Mouse (Mus musculus): ENCODE data around the gene Nek1. TPM values are rescaled to one million over a fixed set of nuclear protein-coding genes. Genes with fewer than 3 reads are reported as not detected.

Gene Nek1
- polyA plus RNA-seq, 1 experiment from 2014 or later, result 21.1 TPM

DNA sequence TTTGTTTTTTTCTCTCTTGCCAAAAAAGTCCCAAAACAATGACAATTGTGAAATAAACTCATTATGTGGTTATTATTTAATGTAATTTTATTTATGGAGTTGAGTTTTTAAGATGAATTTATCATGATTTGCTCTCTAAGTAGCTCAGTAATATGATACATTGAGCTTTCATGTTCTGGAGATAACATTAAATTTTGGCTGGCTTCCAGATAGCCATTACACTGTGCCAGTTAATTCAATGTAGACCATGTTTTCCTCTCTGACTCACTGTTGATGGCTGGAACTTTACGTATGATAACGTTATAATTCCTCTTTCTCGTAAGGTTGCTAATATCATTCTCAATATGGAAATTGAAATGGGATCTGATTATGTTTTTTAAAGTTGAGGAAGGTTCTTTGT is 3.5 kb downstream of the Nek1 start:
- peaks cover 9% of the 10 kb centered on the region; the same call in 1 of the 2 replicates for H3K36me3 ChIP-seq (replicated peaks)
- H3K4me1 ChIP-seq, result peaks cover 14% of the 10 kb centered on the region
- WGBS, result 91% methylated on average over 3 of the region's 3 CpGs
- H3K27me3 ChIP-seq (replicated peaks; ENCODE audit: low read depth, poor library complexity, severe bottlenecking), result no peaks in the 10 kb centered on the region
- no peak overlapping the region for H3K27ac ChIP-seq (replicated peaks)
- H3K9me3 ChIP-seq, result peaks cover 7% of the 10 kb centered on the region; the same call in 1 of the 2 replicates
- no peak for DNase-seq (ENCODE audit: low spot score)
- no peak overlapping the region for H3K4me3 ChIP-seq

GRCm38 (mm10) chr8:61041951-61042350 is 49.0 kb downstream of the Nek1 start:
- Histone ChIP-seq H3K36me3 (replicated peaks) (peaks cover 10% of the 10 kb centered on the region), H3K27ac (replicated peaks) (no peak overlapping the region), H3K9me3 (no peaks in the 10 kb centered on the region), H3K27me3 (replicated peaks; ENCODE audit: low read depth, poor library complexity, severe bottlenecking) (no peaks in the 10 kb centered on the region), H3K4me3 (no peak overlapping the region), H3K4me1 (no peaks in the 10 kb centered on the region)
- peak; percentile 65 for DNase-seq (ENCODE audit: low spot score)

GRCm38 (mm10) chr8:61043874-61044273 is 50.9 kb downstream of the Nek1 start:
- H3K4me3 ChIP-seq, result no peak overlapping the region
- no peak overlapping the region for H3K27ac ChIP-seq (replicated peaks)
- no peak for DNase-seq (ENCODE audit: low spot score)
- H3K4me1 ChIP-seq, result no peaks in the 10 kb centered on the region
- WGBS, result 85% methylated on average over 4 of the region's 4 CpGs
- H3K9me3 ChIP-seq, result no peaks in the 10 kb centered on the region
- no peaks in the 10 kb centered on the region for H3K36me3 ChIP-seq (replicated peaks)
- no peaks in the 10 kb centered on the region for H3K27me3 ChIP-seq (replicated peaks; ENCODE audit: low read depth, poor library complexity, severe bottlenecking)

DNA sequence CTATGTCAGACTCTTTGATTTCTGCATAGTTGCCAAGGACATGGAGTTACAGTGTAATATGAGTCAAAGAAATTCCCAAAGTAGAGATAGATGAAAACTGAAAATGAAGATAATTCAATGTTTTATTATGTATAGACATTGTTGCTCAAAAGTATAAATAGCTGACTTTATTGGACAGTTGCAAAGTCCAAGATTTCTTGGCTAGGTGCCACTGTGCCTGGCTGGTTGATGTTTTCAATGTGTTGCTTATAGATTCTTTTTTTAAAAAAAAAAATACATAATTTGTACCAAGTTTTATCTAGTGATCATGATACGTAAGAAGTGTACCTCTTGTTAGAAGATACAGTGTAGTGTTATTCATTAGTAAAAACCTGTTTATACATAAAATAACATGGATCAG is 53.8 kb downstream of the Nek1 start:
- Histone ChIP-seq H3K4me3 (no peak overlapping the region), H3K9me3 (no peaks in the 10 kb centered on the region), H3K27ac (replicated peaks) (no peak overlapping the region), H3K27me3 (replicated peaks; ENCODE audit: low read depth, poor library complexity, severe bottlenecking) (no peaks in the 10 kb centered on the region), H3K4me1 (no peaks in the 10 kb centered on the region), H3K36me3 (replicated peaks) (peaks cover 13% of the 10 kb centered on the region)
- 95% methylated on average over 1 of the region's 1 CpGs for WGBS
- DNase-seq (ENCODE audit: low spot score), result no peak

DNA sequence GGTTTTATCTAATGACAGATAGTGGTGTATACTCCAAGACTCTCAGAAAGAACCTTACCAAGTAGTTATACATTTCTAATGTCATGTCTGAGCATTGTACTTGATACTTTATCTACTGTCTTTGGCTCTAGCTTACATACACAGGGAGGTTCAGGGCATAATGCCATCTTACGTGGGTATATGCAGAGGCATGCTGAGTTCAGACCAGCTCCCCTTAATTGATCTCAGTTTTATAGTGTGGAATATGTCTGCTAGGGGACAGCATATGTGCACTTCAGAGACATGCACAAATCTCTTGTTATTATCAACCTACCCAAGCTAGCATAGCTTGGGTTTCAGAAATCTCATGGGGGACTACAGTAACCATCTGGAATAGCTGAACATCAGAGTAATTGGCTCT is 60.0 kb downstream of the Nek1 start:
- 85% methylated on average over 1 of the region's 1 CpGs for WGBS
- H3K27ac ChIP-seq (replicated peaks), result no peak overlapping the region
- no peak for DNase-seq (ENCODE audit: low spot score)
- H3K27me3 ChIP-seq (replicated peaks; ENCODE audit: low read depth, poor library complexity, severe bottlenecking), result no peaks in the 10 kb centered on the region
- H3K4me1 ChIP-seq, result no peaks in the 10 kb centered on the region
- no peaks in the 10 kb centered on the region for H3K9me3 ChIP-seq
- peaks cover 21% of the 10 kb centered on the region for H3K36me3 ChIP-seq (replicated peaks)
- H3K4me3 ChIP-seq, result no peak overlapping the region

DNA sequence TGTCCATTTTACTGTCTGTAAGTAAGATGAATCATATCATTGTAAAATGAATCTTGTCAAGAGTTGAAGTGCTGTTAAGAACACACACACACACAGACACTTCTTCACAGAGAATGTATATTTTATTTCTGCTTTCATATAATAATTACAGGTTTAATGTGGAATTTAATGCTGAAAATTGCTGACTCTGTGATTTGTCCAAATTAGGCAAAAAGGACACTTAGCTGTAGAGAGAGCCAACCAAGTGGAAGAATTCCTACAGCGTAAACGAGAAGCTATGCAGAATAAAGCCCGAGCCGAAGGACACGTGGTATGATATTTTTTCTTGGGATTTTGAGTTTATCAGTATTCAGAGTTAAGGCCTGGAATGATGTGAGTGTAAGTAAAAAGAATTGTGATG is 61.3 kb downstream of the Nek1 start:
- DNase-seq (ENCODE audit: low spot score), result no peak
- 89% methylated on average over 5 of the region's 5 CpGs for WGBS

DNA sequence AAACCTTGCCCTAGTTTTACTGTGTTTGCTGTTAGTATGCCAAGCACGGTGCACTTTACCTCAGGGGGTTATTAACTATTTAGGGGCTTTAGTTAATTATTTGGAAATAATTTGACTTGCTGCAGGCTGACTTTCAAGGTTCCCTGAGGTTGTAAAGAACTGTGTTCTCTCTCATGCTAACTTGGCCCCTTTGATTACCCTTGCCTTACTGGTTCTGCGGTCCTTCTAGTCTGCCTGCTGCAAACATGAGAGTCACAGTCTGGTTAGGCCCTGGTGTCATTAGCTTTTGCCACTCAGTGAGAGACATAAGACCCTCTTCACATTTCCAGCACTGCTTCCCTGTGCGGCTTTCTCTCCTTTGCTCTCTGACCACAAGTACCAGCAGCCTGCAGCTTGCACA is 64.0 kb downstream of the Nek1 start:
- Histone ChIP-seq H3K36me3 (replicated peaks) (peaks cover 6% of the 10 kb centered on the region), H3K27me3 (replicated peaks; ENCODE audit: low read depth, poor library complexity, severe bottlenecking) (no peaks in the 10 kb centered on the region), H3K9me3 (no peaks in the 10 kb centered on the region), H3K27ac (replicated peaks) (no peak overlapping the region), H3K4me3 (no peak overlapping the region), H3K4me1 (no peaks in the 10 kb centered on the region)
- 73% methylated on average over 3 of the region's 3 CpGs for WGBS
- DNase-seq (ENCODE audit: low spot score), result no peak

More for the DNA sequence above, 61.3 kb downstream of the Nek1 start:
- no peaks in the 10 kb centered on the region for H3K4me1 ChIP-seq
- no peaks in the 10 kb centered on the region for H3K9me3 ChIP-seq
- H3K27ac ChIP-seq (replicated peaks), result no peak overlapping the region
- H3K27me3 ChIP-seq (replicated peaks; ENCODE audit: low read depth, poor library complexity, severe bottlenecking), result no peaks in the 10 kb centered on the region
- no peak overlapping the region for H3K4me3 ChIP-seq
- H3K36me3 ChIP-seq (replicated peaks), result peaks cover 21% of the 10 kb centered on the region

DNA sequence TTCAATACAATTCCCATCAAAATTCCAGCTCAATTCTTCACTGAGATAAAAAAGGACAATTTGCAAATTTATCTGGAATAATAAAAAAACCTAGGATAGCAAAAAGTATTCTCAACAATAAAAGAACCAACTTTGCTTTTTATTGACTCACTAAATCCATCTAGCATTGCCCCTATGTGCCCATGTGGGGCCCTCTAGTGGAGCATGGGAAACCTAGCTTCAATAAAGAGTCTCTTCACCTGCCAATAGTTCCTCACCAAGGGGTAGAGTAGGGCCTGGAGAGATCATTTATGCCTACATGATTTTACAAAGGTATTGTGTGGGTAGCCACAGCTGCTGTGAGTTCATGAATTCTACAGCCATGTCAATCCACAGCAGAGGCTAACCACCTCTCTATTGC is 66.1 kb downstream of the Nek1 start:
- no peaks in the 10 kb centered on the region for H3K27me3 ChIP-seq (replicated peaks; ENCODE audit: low read depth, poor library complexity, severe bottlenecking)
- DNase-seq (ENCODE audit: low spot score), result no peak
- H3K27ac ChIP-seq (replicated peaks), result no peak overlapping the region
- H3K4me3 ChIP-seq, result no peak overlapping the region
- 0 out of 2 replicates have a peak, but pooled peaks cover 4% of the 10 kb centered on the region for H3K36me3 ChIP-seq (replicated peaks)
- H3K4me1 ChIP-seq, result no peaks in the 10 kb centered on the region
- H3K9me3 ChIP-seq, result no peaks in the 10 kb centered on the region

DNA sequence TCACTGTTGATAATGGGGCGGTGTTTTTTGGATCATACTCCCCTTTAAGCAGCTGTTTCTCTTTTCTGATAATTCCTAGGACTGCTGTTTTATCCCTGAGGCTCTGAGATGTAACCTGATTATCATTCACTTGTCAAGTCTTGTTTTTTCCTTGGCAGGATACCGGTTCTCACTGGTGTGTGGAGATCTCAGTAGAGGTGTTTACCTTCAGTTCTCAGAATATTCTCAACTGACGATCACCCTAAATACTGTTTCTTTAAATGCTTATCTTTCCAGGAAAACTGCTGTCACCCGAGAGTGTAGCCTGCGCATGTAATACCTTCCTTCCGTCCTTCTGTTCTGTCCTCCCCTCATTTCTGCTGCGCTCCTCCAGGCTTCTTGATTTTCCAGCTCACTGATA is 67.4 kb downstream of the Nek1 start:
- H3K27ac ChIP-seq (replicated peaks), result no peak overlapping the region
- WGBS, result 76% methylated on average over 7 of the region's 7 CpGs
- H3K4me3 ChIP-seq, result no peak overlapping the region
- H3K9me3 ChIP-seq, result no peaks in the 10 kb centered on the region
- no peaks in the 10 kb centered on the region for H3K27me3 ChIP-seq (replicated peaks; ENCODE audit: low read depth, poor library complexity, severe bottlenecking)
- H3K36me3 ChIP-seq (replicated peaks), result 0 out of 2 replicates have a peak, but pooled peaks cover 4% of the 10 kb centered on the region
- no peaks in the 10 kb centered on the region for H3K4me1 ChIP-seq
- DNase-seq (ENCODE audit: low spot score), result no peak

DNA sequence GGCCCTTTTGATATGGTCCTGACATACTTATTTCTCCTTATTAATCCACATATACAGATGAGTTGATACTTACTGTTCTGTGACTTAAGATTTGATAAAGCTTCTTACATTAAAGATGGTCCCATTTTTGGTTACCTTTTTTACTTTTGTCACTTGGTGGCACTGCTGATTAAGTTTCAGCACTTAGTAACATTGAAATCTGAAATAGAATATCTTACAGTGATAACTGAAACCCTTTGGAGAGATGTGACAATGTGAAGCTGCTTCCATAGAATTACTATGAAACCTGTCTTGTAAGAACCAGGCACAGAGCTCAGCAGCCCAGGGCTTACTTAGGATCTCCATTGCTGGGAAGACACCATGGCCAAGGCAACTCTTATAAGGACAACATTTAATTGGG is 82.1 kb downstream of the Nek1 start:
- no peaks in the 10 kb centered on the region for H3K4me1 ChIP-seq
- no peaks in the 10 kb centered on the region for H3K9me3 ChIP-seq
- no peak overlapping the region for H3K4me3 ChIP-seq
- no peak overlapping the region for H3K27ac ChIP-seq (replicated peaks)
- DNase-seq (ENCODE audit: low spot score), result no peak
- H3K27me3 ChIP-seq (replicated peaks; ENCODE audit: low read depth, poor library complexity, severe bottlenecking), result no peaks in the 10 kb centered on the region
- peaks cover 20% of the 10 kb centered on the region; the same call in 1 of the 2 replicates for H3K36me3 ChIP-seq (replicated peaks)

GRCm38 (mm10) chr8:61110496-61110895 is 117.5 kb downstream of the Nek1 start:
- Histone ChIP-seq H3K27me3 (replicated peaks; ENCODE audit: low read depth, poor library complexity, severe bottlenecking) (no peaks in the 10 kb centered on the region), H3K36me3 (replicated peaks) (peaks cover 10% of the 10 kb centered on the region; the same call in 1 of the 2 replicates), H3K9me3 (no peaks in the 10 kb centered on the region), H3K4me1 (no peaks in the 10 kb centered on the region), H3K27ac (replicated peaks) (no peak overlapping the region), H3K4me3 (no peak overlapping the region)
- 93% methylated on average over 4 of the region's 4 CpGs for WGBS
- no peak for DNase-seq (ENCODE audit: low spot score)

- Histone ChIP-seq H3K36me3 (replicated peaks) (peaks cover 5% of the 10 kb centered on the region; the same call in 1 of the 2 replicates), H3K4me3 (no peak overlapping the region), H3K27me3 (replicated peaks; ENCODE audit: low read depth, poor library complexity, severe bottlenecking) (no peaks in the 10 kb centered on the region), H3K9me3 (no peaks in the 10 kb centered on the region), H3K27ac (replicated peaks) (no peak overlapping the region), H3K4me1 (no peaks in the 10 kb centered on the region)
- no peak for DNase-seq (ENCODE audit: low spot score)
- WGBS, result 91% methylated on average over 4 of the region's 4 CpGs
These were observed 118.9 kb downstream of the Nek1 start for GRCm38 (mm10) chr8:61111940-61112339.

DNA sequence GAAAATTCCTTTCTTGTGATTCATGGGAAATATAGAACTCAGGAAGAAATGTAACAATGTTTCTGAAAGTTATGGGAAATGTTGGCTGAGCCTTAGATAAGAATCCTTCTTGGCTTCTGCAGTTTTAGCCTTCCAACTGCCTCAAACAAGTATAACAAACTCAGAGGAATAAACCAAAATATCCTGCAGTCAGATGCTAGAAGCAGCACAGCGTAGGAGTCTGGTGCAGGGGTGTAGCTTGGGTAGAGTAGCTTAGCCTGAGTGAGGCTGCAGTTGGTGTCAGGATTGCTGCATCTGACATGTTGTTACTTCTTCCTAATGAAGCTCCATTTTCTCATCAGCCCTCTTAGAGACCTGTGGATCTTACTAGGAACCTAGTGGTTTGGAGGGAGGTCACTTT is 128.6 kb downstream of the Nek1 start:
- Histone ChIP-seq H3K4me1 (no peaks in the 10 kb centered on the region), H3K9me3 (no peaks in the 10 kb centered on the region), H3K4me3 (no peak overlapping the region), H3K36me3 (replicated peaks) (peaks cover 27% of the 10 kb centered on the region), H3K27ac (replicated peaks) (no peak overlapping the region), H3K27me3 (replicated peaks; ENCODE audit: low read depth, poor library complexity, severe bottlenecking) (no peaks in the 10 kb centered on the region)
- 92% methylated on average over 1 of the region's 1 CpGs for WGBS
- no peak for DNase-seq (ENCODE audit: low spot score)

GRCm38 (mm10) chr8:61127299-61127861 is 134.4 kb downstream of the Nek1 start:
- Histone ChIP-seq H3K4me3 (no peak overlapping the region), H3K36me3 (replicated peaks) (peaks cover 18% of the 10 kb centered on the region), H3K4me1 (no peaks in the 10 kb centered on the region), H3K27ac (replicated peaks) (no peak overlapping the region), H3K9me3 (no peaks in the 10 kb centered on the region), H3K27me3 (replicated peaks; ENCODE audit: low read depth, poor library complexity, severe bottlenecking) (no peaks in the 10 kb centered on the region)
- 70% methylated on average over 2 of the region's 2 CpGs for WGBS
- no peak for DNase-seq (ENCODE audit: low spot score)

Data from embryonic facial prominence, embryonic 10.5 days (tissue).